Mouse (Mus musculus) midbrain, postnatal 0 days (tissue): ENCODE measurements around the gene Amh. TPM values are rescaled to one million over a fixed set of nuclear protein-coding genes. Genes with fewer than 3 reads are reported as not detected.
"Not testable (repeated sequence)": the region's sequence is repeated elsewhere in the genome, so short reads cannot be mapped to it uniquely, and the experiment has no call there.

Experiments
- ATAC-seq: fragments of 200-750 bp; cut with Nextera tagmentation; 2 replicates; pipeline ENCODE4 v1.8.0; 2017; ENCODE audit warnings: moderate number of reproducible peaks, mild to moderate bottlenecking, moderate TSS enrichment, moderate library complexity; ENCODE audit not compliant: low FRiP score
- DNase-seq: peaks from one replicate; pipeline ENCODE4 v3.0.0-alpha.2; 2015; ENCODE audit warnings: low spot score
- H3K27ac ChIP-seq: fragments of 300-500 bp; sonication (generic); 2 replicates; pipeline ENCODE4 v1.5.1; 2014; ENCODE audit warnings: low read depth, mild to moderate bottlenecking, low read length, mixed read lengths
- H3K27me3 ChIP-seq: fragments of 300-500 bp; sonication (generic); 2 replicates; pipeline ENCODE4 v1.6.1; 2014; ENCODE audit warnings: low read length, control low read depth, mixed read lengths; ENCODE audit not compliant: insufficient read depth
- H3K36me3 ChIP-seq: fragments of 300-500 bp; sonication (generic); 2 replicates; pipeline ENCODE4 v1.6.1; 2014; ENCODE audit warnings: low read length, control low read depth, mixed read lengths; ENCODE audit not compliant: insufficient read depth
- H3K4me1 ChIP-seq: fragments of 300-500 bp; sonication (generic); 2 replicates; pipeline ENCODE4 v1.6.1; 2014; ENCODE audit warnings: mild to moderate bottlenecking, control low read depth, antibody characterized with exemption, low read length, mixed read lengths; ENCODE audit not compliant: insufficient read depth
- H3K4me2 ChIP-seq: fragments of 300-500 bp; sonication (generic); 2 replicates; pipeline ENCODE4 v1.6.1; 2014; ENCODE audit warnings: low read depth, mild to moderate bottlenecking, low read length, mixed read lengths; ENCODE audit not compliant: poor library complexity, severe bottlenecking
- H3K4me3 ChIP-seq: fragments of 300-500 bp; sonication (generic); 2 replicates; pipeline ENCODE4 v1.5.1; 2014; ENCODE audit warnings: low read depth, mild to moderate bottlenecking, low read length, moderate library complexity
- H3K9ac ChIP-seq: fragments of 300-500 bp; sonication (generic); replicated peaks from 2 replicates; pipeline ENCODE4 v1.6.1; 2014; ENCODE audit warnings: mild to moderate bottlenecking, low read length, moderate library complexity, mixed read lengths; ENCODE audit not compliant: poor library complexity, severe bottlenecking
- H3K9me3 ChIP-seq: fragments of 300-500 bp; sonication (generic); 2 replicates; pipeline ENCODE4 v1.6.1; 2016; ENCODE audit warnings: low read length, control low read depth
- CTCF ChIP-seq: IDR thresholded peaks from 2 replicates; pipeline ENCODE4 v1.5.1; 2016; ENCODE audit warnings: antibody characterized with exemption, mild to moderate bottlenecking
- WGBS: fragments of 180-500 bp; shearing (Covaris S2); extraction: QIAGEN DNeasy Blood & Tissue Kit; methylation state at CpG from one replicate; pipeline ENCODE4 v1.1.7; 2014; 5-methylcytosine and 5-hydroxymethylcytosine counted together
- polyA plus RNA-seq: library from polyadenylated mRNA; unstranded; fragments of >200 nt; fragmentation: Nextera tagmentation; extraction: Ambion mirVana; gene quantifications from 2 replicates; pipeline ENCODE4 v1.2.1, GENCODE M21; 2015
- total RNA-seq: library from RNA; depleted of rRNA; stranded (reverse); fragments of >200 nt; gene quantifications from 2 replicates; pipeline ENCODE4 v1.2.3, GENCODE M21; 2014

Amh gene
- total and polyA plus RNA-seq, 2 experiments from 2014 or later, result 0.82 TPM; not detected in 1

DNA sequence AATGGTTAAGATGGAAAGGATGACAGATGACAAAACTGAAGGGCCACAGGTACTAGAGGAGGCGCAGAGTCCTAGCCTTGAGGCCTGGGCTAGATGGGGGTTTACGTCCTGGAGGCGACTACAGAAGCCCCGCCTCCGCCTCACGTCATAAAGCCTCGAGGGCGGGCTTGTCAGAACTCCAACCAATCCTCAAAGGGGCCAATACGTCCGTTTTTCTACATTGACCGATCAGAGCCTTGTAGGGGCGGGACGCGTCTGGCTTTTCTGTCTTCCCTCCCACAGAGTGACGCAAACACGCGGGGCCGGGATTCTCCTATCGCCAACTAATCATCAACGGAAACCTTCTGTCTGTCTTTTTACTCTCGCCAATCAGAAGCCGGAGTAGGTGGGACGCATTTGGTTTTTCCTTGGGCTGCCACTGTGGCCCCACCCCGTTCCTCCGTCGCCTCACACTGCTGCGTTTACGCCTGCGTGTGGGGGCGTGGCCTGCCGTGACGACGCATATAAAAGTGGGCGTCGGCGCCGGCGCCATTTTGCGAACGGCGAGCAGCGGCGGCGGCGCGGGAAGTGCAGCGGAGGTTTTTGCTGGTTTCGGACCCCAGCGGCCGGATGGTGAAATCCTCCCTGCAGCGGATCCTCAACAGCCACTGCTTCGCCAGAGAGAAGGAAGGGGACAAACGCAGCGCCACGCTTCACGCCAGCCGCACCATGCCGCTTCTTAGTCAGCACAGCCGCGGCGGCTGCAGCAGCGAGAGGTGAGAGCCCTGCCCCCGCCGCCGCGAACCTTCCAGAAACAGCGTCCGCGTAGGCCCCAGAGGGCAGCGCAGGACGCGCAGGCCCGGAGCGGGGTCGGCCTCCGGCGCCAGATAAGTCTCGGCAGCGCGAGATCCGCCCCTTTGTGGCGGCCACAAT lies 21.4 kb downstream of the Amh start, which contains the start of gene Oaz1:
Gene Oaz1, plus strand, starts transcription at position 506 of the 912 bp plus-strand sequence.
- Histone ChIP-seq H3K9me3 (no peaks in the 10 kb centered on the region), H3K27ac (peak within 1 kb of the TSS; percentile 85), H3K9ac (peak within 1 kb of the TSS; percentile 88), H3K27me3 (no peaks in the 10 kb centered on the region), H3K4me3 (peak within 1 kb of the TSS; percentile 74), H3K4me2 (peak within 1 kb of the TSS; percentile 98), H3K4me1 (peaks cover 6% of the 10 kb centered on the region; the same call in 1 of the 2 replicates), H3K36me3 (peaks cover 14% of the 10 kb centered on the region)
- peak; percentile 24 for TF ChIP-seq CTCF
- DNase-seq (peak; percentile 100), ATAC-seq (peak; percentile 98)
- WGBS, result under 1% methylated on average over 79 of the region's 82 CpGs

DNA sequence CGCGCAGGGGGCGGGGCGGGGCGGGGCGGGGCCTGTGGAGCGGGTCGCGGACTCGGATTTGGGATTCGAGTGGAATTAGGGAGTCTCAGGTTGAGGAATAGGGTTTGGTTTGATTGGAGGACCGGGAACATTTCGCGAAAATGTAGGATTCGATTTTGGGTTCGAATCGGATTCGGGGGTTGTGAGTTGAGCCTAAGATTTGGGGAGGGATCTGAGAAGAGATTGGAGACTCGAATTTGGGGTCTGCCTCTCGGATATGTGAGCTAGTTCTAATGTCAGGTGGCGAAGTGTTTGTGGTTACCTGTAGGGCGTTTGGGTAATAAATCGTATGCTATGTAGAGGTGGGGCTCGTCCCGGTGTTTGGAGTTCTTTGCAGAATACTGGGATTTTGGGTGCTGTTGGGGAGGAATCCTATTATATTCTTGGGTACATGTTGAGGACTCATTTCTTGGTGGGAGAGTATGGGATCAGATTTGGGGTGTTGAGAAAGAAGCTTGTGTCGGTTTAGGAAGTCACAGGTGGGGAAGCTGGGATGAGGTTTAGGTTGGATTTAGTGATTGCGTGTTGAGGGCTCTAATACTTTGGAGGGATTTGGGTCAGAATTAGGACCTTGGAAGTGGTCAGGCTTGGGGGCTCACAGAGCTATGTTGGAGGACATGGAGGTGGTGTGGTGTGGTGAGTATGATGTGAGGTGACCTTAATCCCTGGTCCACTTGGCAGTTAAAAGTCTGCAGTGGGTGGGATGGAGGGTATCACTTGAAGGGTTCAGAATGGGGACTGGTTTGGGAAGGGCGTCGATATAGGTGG lies 22.2 kb downstream of the Amh start:
- 9% methylated on average over 24 of the region's 29 CpGs for WGBS
- peak overlapping the region; percentile 98 for H3K4me2 ChIP-seq
- peak overlapping the region; percentile 74 for H3K4me3 ChIP-seq
- H3K27ac ChIP-seq, result peak overlapping the region; percentile 85
- H3K27me3 ChIP-seq, result no peaks in the 10 kb centered on the region
- DNase-seq, result no peak
- peak overlapping the region; percentile 88 for H3K9ac ChIP-seq
- peaks cover 6% of the 10 kb centered on the region; the same call in 1 of the 2 replicates for H3K4me1 ChIP-seq
- no peak for TF ChIP-seq CTCF
- H3K36me3 ChIP-seq, result peaks cover 14% of the 10 kb centered on the region
- ATAC-seq, result no peak
- H3K9me3 ChIP-seq, result no peaks in the 10 kb centered on the region

DNA sequence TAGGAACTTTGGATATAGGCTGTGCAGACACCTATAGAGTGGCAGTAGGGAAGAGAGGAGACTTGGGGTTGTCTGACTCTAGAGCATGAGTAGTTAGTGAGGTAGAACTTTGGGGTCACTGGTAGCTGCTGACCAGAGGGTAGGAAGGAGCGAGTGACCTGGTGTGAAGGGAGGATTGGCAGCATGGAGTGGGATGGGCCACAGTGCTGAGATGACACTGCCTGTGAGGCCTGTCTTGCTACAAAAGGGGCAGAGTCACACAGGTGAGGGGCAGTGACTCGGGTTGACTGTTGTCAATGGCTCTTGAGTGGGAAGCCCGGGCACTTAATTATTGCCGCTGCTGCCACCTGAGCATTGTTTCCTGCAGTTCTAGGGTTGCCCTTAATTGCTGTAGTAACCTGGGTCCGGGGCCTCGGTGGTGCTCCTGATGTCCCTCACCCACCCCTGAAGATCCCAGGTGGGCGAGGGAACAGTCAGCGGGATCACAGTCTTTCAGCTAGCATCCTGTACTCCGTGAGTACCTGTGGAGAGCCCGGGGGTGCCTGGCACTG lies 22.9 kb downstream of the Amh start:
- H3K36me3 ChIP-seq, result peaks cover 14% of the 10 kb centered on the region
- DNase-seq, result no peak
- 81% methylated on average over 10 of the region's 10 CpGs for WGBS
- no peaks in the 10 kb centered on the region for H3K9me3 ChIP-seq
- H3K4me2 ChIP-seq, result peak overlapping the region; percentile 98
- TF ChIP-seq CTCF, result no peak
- peak overlapping the region; percentile 74 for H3K4me3 ChIP-seq
- H3K27me3 ChIP-seq, result no peaks in the 10 kb centered on the region
- H3K27ac ChIP-seq, result no peak overlapping the region
- H3K4me1 ChIP-seq, result peaks cover 6% of the 10 kb centered on the region; the same call in 1 of the 2 replicates
- ATAC-seq, result no peak
- H3K9ac ChIP-seq, result peak overlapping the region; percentile 88

DNA sequence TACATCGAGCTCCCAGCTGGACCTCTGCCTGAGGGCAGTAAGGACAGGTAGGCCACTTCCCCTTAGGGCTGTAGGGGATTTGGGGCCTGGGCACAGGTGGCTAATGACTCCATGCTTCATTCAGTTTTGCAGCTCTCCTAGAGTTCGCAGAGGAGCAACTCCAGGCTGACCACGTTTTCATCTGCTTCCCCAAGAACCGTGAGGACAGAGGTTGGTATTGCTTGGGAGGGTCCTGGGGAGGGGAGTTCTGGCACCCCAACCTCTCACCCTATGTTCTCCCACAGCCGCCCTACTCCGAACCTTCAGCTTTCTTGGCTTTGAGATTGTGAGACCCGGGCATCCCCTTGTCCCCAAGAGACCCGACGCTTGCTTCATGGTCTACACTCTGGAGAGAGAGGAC lies 23.5 kb downstream of the Amh start:
- 87% methylated on average over 6 of the region's 9 CpGs for WGBS
- not testable (repeated sequence) for H3K27ac ChIP-seq, H3K9ac ChIP-seq, H3K9me3 ChIP-seq, H3K27me3 ChIP-seq, H3K4me1 ChIP-seq, DNase-seq, ATAC-seq
- Histone ChIP-seq H3K36me3 (peaks cover 17% of the 10 kb centered on the region), H3K4me2 (peak overlapping the region; percentile 98), H3K4me3 (peak overlapping the region; percentile 74; the same call in 1 of the 2 replicates)

DNA sequence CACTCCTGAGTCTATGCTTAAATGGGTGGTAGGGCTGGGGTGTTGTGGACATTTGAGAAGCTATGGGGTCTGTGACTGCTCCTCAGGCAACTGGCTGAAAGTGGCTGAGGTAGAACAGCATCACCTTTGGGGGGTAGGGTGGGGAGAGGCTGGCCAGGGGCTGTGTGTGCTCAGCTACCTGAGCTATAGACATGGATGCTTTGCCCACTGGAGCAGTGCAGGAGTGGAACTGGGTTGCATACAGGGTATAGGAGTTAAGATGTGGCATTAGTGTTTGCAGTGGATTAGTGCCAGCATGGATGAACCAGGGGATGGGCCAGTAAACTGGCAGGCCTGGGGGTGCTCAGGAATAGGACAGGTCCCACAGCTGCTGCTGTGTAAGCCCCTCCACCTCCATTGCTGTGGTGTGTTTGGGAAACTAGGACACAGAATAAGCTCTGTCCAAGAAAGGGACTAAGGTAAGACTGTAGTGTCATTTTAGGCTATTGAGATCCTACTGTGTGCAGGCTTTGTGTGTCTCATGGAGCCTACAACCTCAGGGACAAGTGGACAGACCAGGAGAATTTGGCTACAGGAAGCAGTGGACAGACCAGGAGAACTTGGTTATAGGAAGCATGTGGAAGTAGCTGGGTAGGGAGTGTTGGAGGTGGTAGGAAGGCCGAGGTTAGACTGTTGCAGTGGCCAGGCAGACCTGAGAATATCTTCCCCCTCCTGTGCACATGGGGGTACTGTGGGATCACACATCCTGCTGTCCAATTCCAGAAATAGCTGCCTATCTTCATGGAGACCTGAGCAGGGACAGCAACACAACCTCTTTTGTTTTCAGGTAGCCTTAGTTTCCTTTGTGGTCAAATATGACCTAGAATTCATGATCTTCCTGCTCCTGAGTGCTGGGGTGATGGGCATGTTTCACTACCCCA lies 24.6 kb downstream of the Amh start:
- WGBS, result 56% methylated on average over 1 of the region's 1 CpGs
- no peaks in the 10 kb centered on the region for H3K27me3 ChIP-seq
- TF ChIP-seq CTCF, result no peak

More for the DNA sequence above, 24.6 kb downstream of the Amh start:
- H3K4me3 ChIP-seq, result no peak overlapping the region
- H3K9me3 ChIP-seq, result no peaks in the 10 kb centered on the region
- peaks cover 6% of the 10 kb centered on the region; the same call in 1 of the 2 replicates for H3K4me1 ChIP-seq
- H3K27ac ChIP-seq, result no peak overlapping the region
- DNase-seq, result no peak
- ATAC-seq, result no peak
- peaks cover 19% of the 10 kb centered on the region for H3K36me3 ChIP-seq
- no peak overlapping the region for H3K9ac ChIP-seq
- H3K4me2 ChIP-seq, result no peak overlapping the region
